Mouse (Mus musculus): ENCODE results near the gene Ager. TPM values are rescaled to one million over a fixed set of nuclear protein-coding genes. Genes with fewer than 3 reads are reported as not detected.

Ager gene
- 2.6 and 3.6 TPM in 2 replicates for polyA plus RNA-seq (2016; fragmentation: Nextera tagmentation; extraction: Ambion mirVana)

DNA sequence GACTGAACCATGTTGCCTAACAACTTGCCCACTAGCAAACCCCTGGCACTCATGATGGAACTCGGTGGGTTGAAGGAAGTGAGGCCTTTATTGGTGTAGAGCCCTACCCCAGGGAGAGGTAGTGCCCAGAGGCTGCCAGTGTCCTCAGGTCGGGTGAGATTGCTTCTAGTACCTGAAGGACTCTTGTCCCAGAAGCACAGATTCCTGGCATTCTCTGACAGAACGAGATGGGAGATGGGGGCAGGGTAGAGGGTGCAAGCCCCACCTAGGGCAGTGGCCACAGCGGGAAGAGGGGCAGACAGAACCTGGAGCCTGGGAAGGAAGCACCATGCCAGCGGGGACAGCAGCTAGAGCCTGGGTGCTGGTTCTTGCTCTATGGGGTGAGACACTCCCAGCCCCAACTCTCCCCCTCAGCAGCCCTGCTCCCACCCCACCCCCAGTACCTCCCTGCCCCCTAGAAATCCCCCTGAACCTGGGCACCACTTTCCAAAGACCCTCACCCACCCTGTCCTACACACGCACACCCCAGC is at the start of gene Ager:
Gene Ager (plus strand): TSS at position 297 of the 530 bp plus-strand sequence.
- Histone ChIP-seq H3K4me1 (peaks cover 69% of the 10 kb centered on the region), H3K36me3 (replicated peaks) (peaks cover 57% of the 10 kb centered on the region), H3K9me3 (no peaks in the 10 kb centered on the region), H3K4me3 (peak within 1 kb of the TSS; percentile 19), H3K27me3 (replicated peaks; ENCODE audit: low read depth, poor library complexity, severe bottlenecking) (no peaks in the 10 kb centered on the region), H3K27ac (replicated peaks) (peak within 1 kb of the TSS; percentile 21)
- 22% methylated on average over 6 of the region's 6 CpGs for WGBS
- no peak for DNase-seq (ENCODE audit: low spot score)

- Histone ChIP-seq H3K36me3 (replicated peaks) (no peaks in the 10 kb centered on the region), H3K4me1 (no peaks in the 10 kb centered on the region), H3K27ac (replicated peaks) (no peak overlapping the region), H3K4me3 (no peak overlapping the region), H3K9me3 (no peaks in the 10 kb centered on the region), H3K27me3 (replicated peaks; ENCODE audit: low read depth, poor library complexity, severe bottlenecking) (no peaks in the 10 kb centered on the region)
- no peak for DNase-seq (ENCODE audit: low spot score)
- 94% methylated on average over 3 of the region's 3 CpGs for WGBS
Observed at GRCm38 (mm10) chr17:34549156-34549555, 48.5 kb upstream of the Ager start.

DNA sequence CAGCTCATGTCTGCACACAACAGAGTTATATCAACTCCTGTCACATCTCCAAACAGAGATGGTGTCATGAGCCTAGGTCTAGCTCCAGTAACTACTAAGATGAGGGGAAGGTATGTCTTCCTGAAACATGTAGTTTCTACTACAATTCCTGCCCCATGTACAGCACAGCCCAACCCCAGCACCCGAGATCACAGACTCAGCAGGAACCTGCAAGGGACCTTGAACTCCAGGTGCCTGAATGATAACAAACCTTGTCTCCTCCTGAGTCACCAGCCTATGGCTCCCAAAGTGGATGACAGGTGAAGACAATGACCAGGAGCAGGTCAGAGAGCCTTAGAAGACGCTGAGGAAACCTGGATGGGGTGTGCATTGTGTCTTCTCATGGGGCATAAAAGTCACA is 47.8 kb upstream of the Ager start:
- DNase-seq (ENCODE audit: low spot score): no peak
- no peaks in the 10 kb centered on the region for H3K36me3 ChIP-seq (replicated peaks)
- no peaks in the 10 kb centered on the region for H3K27me3 ChIP-seq (replicated peaks; ENCODE audit: low read depth, poor library complexity, severe bottlenecking)
- no peaks in the 10 kb centered on the region for H3K4me1 ChIP-seq
- H3K9me3 ChIP-seq: no peaks in the 10 kb centered on the region
- no peak overlapping the region for H3K4me3 ChIP-seq
- 81% methylated on average over 2 of the region's 2 CpGs for WGBS
- no peak overlapping the region for H3K27ac ChIP-seq (replicated peaks)

GRCm38 (mm10) chr17:34555483-34555882 is 42.2 kb upstream of the Ager start:
- Histone ChIP-seq H3K27ac (replicated peaks) (no peak overlapping the region), H3K27me3 (replicated peaks; ENCODE audit: low read depth, poor library complexity, severe bottlenecking) (0 out of 2 replicates have a peak, but pooled peaks cover 3% of the 10 kb centered on the region), H3K4me3 (no peak overlapping the region), H3K4me1 (no peaks in the 10 kb centered on the region), H3K9me3 (no peaks in the 10 kb centered on the region), H3K36me3 (replicated peaks) (no peaks in the 10 kb centered on the region)
- WGBS: 32% methylated on average over 5 of the region's 5 CpGs
- peak; percentile 80 for DNase-seq (ENCODE audit: low spot score)

DNA sequence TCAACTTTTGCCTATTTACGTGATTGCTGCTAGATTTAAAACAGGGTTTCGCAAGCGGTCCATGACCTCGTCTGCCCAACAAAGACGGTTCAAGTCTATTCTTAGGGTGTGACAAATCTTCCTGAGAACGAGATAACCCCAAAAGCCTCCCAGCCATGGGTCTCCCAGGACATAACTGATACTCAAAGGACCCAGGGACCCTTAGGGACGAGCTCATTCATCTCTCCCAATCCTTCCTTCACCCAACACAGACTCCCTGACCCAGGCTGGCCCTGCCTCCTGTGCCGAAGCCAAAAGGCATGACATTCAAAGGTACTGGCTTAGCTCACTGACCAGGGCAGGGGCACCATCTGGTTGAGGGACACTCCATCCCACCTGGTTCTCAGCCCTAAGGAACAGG is 41.3 kb upstream of the Ager start:
- 89% methylated on average over 8 of the region's 8 CpGs for whole genome bisulfite sequencing

DNA sequence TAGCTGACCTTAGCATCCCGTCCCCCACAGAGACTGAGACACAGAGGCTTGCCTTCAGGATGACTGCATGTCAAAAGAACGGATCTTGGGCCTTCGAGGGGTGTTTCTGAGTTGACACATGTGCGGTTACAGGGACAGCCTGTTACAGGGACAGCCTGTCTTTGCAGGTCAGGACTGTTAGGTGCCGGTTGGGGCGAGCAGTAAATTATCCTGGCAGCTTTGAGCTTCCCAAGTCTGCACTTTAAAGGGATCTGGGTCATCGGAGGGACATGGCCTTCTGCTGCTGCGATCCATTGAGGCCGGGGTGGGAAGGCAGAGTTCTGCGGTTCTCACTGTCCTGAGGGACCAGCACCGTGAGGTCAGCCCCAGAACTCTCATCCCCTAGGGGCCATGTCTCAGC is 40.3 kb upstream of the Ager start:
- DNase-seq (ENCODE audit: low spot score): no peak
- Histone ChIP-seq H3K4me3 (no peak overlapping the region), H3K27ac (replicated peaks) (no peak overlapping the region), H3K27me3 (replicated peaks; ENCODE audit: low read depth, poor library complexity, severe bottlenecking) (0 out of 2 replicates have a peak, but pooled peaks cover 3% of the 10 kb centered on the region), H3K9me3 (no peaks in the 10 kb centered on the region), H3K4me1 (peaks cover 7% of the 10 kb centered on the region), H3K36me3 (replicated peaks) (no peaks in the 10 kb centered on the region)
- WGBS: 80% methylated on average over 11 of the region's 11 CpGs

More for the DNA sequence above, 41.3 kb upstream of the Ager start:
- H3K9me3 ChIP-seq: no peaks in the 10 kb centered on the region
- no peaks in the 10 kb centered on the region for H3K36me3 ChIP-seq (replicated peaks)
- H3K27me3 ChIP-seq (replicated peaks; ENCODE audit: low read depth, poor library complexity, severe bottlenecking): 0 out of 2 replicates have a peak, but pooled peaks cover 3% of the 10 kb centered on the region
- no peak overlapping the region for H3K4me3 ChIP-seq
- no peak overlapping the region for H3K27ac ChIP-seq (replicated peaks)
- peaks cover 6% of the 10 kb centered on the region for H3K4me1 ChIP-seq
- DNase-seq (ENCODE audit: low spot score): no peak

DNA sequence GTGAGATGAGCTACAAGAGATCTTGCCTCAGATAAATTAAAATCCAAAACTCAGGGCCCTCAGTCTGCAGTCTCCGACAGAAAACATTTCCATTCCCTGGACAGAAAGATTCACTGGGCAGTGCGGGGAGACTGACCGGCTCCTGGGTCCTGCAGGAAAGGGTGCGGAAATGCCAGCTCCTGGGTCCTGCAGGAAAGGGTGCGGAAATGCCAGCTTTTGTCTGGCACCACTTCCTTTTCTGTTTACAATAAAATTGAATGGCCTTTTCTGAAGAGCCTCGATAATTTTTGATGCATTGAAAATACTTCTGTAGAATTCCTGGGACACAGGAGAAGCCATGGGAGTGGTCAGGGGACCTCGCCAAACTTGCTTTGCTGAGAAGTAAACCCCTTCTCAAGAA is 38.5 kb upstream of the Ager start:
- Histone ChIP-seq H3K4me3 (no peak overlapping the region), H3K27ac (replicated peaks) (no peak overlapping the region), H3K4me1 (peaks cover 10% of the 10 kb centered on the region), H3K9me3 (no peaks in the 10 kb centered on the region), H3K36me3 (replicated peaks) (no peaks in the 10 kb centered on the region), H3K27me3 (replicated peaks; ENCODE audit: low read depth, poor library complexity, severe bottlenecking) (0 out of 2 replicates have a peak, but pooled peaks cover 3% of the 10 kb centered on the region)
- WGBS: 86% methylated on average over 7 of the region's 7 CpGs
- DNase-seq (ENCODE audit: low spot score): no peak

DNA sequence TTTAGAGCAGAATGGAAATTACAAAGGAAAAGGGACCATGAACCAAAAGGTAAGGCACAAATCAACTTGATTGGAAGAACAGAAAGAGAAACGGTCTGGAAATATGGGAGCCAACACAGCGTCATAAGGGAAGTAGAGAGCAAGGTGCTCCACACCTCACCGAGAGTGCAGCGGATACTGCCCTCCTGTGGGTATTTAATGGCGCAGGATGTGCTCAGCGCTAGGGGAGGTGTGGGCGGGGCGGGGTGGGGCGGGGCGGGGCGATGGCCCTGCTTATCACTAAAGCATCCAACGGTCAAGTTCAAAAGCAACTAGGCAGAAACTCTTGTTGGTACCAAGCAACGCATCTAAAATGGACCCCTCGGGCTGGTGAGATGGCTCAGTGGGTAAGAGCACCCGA is 37.8 kb upstream of the Ager start:
- no peak for DNase-seq (ENCODE audit: low spot score)
- Histone ChIP-seq H3K4me1 (peaks cover 18% of the 10 kb centered on the region), H3K27ac (replicated peaks) (no peak overlapping the region), H3K27me3 (replicated peaks; ENCODE audit: low read depth, poor library complexity, severe bottlenecking) (0 out of 2 replicates have a peak, but pooled peaks cover 5% of the 10 kb centered on the region), H3K36me3 (replicated peaks) (no peaks in the 10 kb centered on the region), H3K9me3 (no peaks in the 10 kb centered on the region), H3K4me3 (no peak overlapping the region)
- 25% methylated on average over 15 of the region's 15 CpGs for WGBS

DNA sequence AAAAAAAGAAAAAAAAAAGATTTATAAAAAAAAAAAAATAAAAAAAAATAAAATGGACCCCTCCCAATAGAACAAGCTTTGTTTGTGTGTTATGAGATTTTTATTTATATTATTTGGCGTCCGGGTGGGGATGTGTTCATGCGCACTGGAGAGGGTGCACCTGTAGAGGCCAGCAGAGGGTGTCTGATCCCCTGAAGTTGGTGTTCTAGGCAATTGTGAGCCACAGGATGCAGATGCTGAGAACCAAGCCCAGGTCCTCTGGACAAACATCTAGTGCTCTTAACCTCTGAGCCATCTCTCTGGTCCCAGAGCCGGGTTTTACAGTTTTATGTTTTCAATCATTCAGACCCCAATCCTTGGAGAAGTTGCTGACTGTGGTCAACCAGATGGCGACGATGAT is 37.2 kb upstream of the Ager start:
- Histone ChIP-seq H3K27me3 (replicated peaks; ENCODE audit: low read depth, poor library complexity, severe bottlenecking) (peaks cover 10% of the 10 kb centered on the region; the same call in 1 of the 2 replicates), H3K4me1 (peaks cover 23% of the 10 kb centered on the region), H3K4me3 (no peak overlapping the region), H3K9me3 (no peaks in the 10 kb centered on the region), H3K36me3 (replicated peaks) (no peaks in the 10 kb centered on the region), H3K27ac (replicated peaks) (no peak overlapping the region)
- 90% methylated on average over 6 of the region's 6 CpGs for WGBS
- no peak for DNase-seq (ENCODE audit: low spot score)

GRCm38 (mm10) chr17:34561200-34561599 is 36.5 kb upstream of the Ager start:
- Histone ChIP-seq H3K4me1 (peaks cover 25% of the 10 kb centered on the region), H3K27me3 (replicated peaks; ENCODE audit: low read depth, poor library complexity, severe bottlenecking) (peaks cover 15% of the 10 kb centered on the region; the same call in 1 of the 2 replicates), H3K9me3 (no peaks in the 10 kb centered on the region), H3K4me3 (0 out of 2 replicates have a peak overlapping the region, but pooled peaks have one; percentile 13), H3K27ac (replicated peaks) (no peak overlapping the region; the same call in 1 of the 2 replicates), H3K36me3 (replicated peaks) (no peaks in the 10 kb centered on the region)
- DNase-seq (ENCODE audit: low spot score): no peak
- 39% methylated on average over 8 of the region's 8 CpGs for WGBS

- peaks cover 29% of the 10 kb centered on the region for H3K4me1 ChIP-seq
- H3K27me3 ChIP-seq (replicated peaks; ENCODE audit: low read depth, poor library complexity, severe bottlenecking): peaks cover 20% of the 10 kb centered on the region; the same call in 1 of the 2 replicates
- H3K9me3 ChIP-seq: no peaks in the 10 kb centered on the region
- H3K4me3 ChIP-seq: no peak overlapping the region
- WGBS: 55% methylated on average over 3 of the region's 3 CpGs
- no peak for DNase-seq (ENCODE audit: low spot score)
- H3K36me3 ChIP-seq (replicated peaks): no peaks in the 10 kb centered on the region
- no peak overlapping the region for H3K27ac ChIP-seq (replicated peaks)
Observed at GRCm38 (mm10) chr17:34562595-34562994, 35.1 kb upstream of the Ager start.

DNA sequence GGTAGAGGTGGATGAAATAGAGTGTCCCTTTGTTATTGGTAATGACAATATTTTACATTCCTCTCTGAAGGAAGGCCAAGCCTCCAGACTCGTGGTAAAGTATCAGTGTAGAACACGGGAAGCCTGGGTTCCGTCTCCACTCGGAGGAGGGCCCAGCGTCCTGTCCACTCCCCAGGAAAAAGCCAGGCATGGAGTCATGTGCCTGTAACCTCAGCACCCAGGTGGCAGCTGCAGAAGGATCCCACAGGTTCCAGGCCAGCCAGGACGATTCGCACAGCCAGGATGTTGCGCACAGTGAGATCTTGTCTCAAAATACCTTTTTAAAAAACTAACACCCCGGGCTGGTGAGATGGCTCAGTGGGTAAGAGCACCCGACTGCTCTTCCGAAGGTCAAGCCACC is 34.3 kb upstream of the Ager start:
- WGBS: 76% methylated on average over 11 of the region's 11 CpGs
- no peak for DNase-seq (ENCODE audit: low spot score)
- Histone ChIP-seq H3K9me3 (no peaks in the 10 kb centered on the region), H3K36me3 (replicated peaks) (no peaks in the 10 kb centered on the region), H3K4me1 (peaks cover 29% of the 10 kb centered on the region), H3K27ac (replicated peaks) (no peak overlapping the region), H3K27me3 (replicated peaks; ENCODE audit: low read depth, poor library complexity, severe bottlenecking) (peaks cover 23% of the 10 kb centered on the region), H3K4me3 (no peak overlapping the region)

DNA sequence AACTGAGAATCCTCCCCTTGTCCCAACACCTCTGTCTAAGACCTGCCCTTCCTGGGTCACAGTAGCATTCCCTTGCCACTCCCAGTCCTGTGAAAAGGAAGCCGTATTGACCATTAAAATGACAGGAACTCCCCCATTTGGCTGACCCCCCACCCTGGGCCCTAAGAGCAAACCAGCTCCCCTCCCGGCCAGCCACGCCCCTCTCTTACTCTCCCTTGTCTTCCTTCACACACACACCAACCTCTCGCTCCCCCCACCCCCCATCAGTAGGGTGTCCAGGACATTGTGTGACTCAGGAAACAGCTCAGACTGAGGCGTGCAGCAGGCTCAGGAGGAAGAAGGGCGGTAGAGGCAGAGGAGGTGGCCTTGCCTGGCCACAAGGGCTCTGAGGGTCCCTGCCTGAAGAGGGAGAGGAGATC is 33.6 kb upstream of the Ager start, which contains the start of gene Notch4:
Gene Notch4 (plus strand): TSS at position 266 of the 419 bp plus-strand sequence.
- peak within 1 kb of the TSS; percentile 25 for H3K4me3 ChIP-seq
- H3K27ac ChIP-seq (replicated peaks): peak within 1 kb of the TSS; percentile 66
- peaks cover 29% of the 10 kb centered on the region for H3K4me1 ChIP-seq
- H3K36me3 ChIP-seq (replicated peaks): no peaks in the 10 kb centered on the region
- H3K9me3 ChIP-seq: no peaks in the 10 kb centered on the region
- H3K27me3 ChIP-seq (replicated peaks; ENCODE audit: low read depth, poor library complexity, severe bottlenecking): peaks cover 27% of the 10 kb centered on the region
- DNase-seq (ENCODE audit: low spot score): peak; percentile 36
- WGBS: 16% methylated on average over 6 of the region's 6 CpGs
